Mouse (Mus musculus) ES-E14 (cell line): ENCODE data around the gene Gsg1l2.

Experiments
- HCFC1 ChIP-seq: IDR thresholded peaks from 2 replicates; pipeline ENCODE4 v1.6.1; 2012; ENCODE audit warnings: low read length, inconsistent platforms, borderline replicate concordance; ENCODE audit not compliant: insufficient read depth
- MAFK ChIP-seq: IDR thresholded peaks from 2 replicates; pipeline ENCODE4 v1.6.1; 2014; ENCODE audit warnings: mild to moderate bottlenecking, low read depth, low read length, inconsistent platforms; ENCODE audit not compliant: insufficient read depth

DNA sequence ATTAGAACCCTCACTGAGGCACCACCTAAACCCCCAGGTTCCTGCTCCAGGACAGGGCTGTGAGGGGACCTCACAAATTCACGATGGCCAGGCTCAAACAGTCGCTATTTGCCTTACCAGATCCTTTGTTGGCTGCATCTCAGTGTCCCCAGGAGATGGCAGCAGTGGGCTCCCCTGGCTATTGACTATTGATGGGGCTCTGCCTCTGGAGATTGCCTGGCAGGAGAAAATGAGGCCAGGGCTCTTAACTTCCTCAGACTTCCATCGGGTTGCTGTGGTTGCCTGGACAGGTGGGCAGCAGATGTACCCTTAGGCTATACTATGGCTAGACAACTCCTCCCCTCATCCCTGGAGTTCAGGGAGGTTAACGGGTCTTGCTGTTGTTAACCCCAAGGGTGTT is 45.8 kb downstream of the Gsg1l2 start:
- no peak for TF ChIP-seq HCFC1
- TF ChIP-seq MAFK: no peak
